Mouse (Mus musculus) layer of hippocampus, adult 9-11 months (tissue): ENCODE measurements around the gene Gna12.

Experiments
- DNase-seq: peaks from one replicate; pipeline ENCODE4 v3.0.0; 2022

The Gna12 gene

GRCm38 (mm10) chr5:140826796-140827195 is 3.4 kb downstream of the Gna12 start:
- DNase-seq, result no peak

GRCm38 (mm10) chr5:140826118-140826517 is 4.1 kb downstream of the Gna12 start:
- no peak for DNase-seq

- DNase-seq, result peak; percentile 72
These were observed 6.1 kb downstream of the Gna12 start for GRCm38 (mm10) chr5:140824126-140824525.

DNA sequence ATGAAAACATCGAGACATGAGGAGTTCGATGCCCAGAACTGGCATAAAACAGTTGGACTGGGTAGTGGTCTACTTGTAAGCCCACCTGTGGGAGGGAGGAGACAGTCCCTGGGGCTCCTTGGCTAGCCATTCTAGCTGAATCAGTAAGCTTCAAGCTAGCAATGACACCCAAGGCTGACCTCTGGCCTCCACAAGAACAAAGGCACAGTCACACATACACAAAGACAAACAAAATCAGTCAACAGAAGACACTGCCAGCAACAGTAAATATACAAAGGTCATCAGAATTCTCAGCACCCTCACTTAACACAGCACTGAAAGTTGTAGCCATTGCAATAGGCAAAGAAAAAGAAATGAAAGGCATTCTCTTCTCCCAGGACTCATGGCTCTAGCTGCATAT is 6.8 kb downstream of the Gna12 start:
- no peak for DNase-seq

GRCm38 (mm10) chr5:140821951-140822350 is 8.3 kb downstream of the Gna12 start:
- no peak for DNase-seq

GRCm38 (mm10) chr5:140820539-140820938 is 9.7 kb downstream of the Gna12 start:
- DNase-seq, result no peak

GRCm38 (mm10) chr5:140819594-140819993 is 10.6 kb downstream of the Gna12 start:
- no peak for DNase-seq

DNA sequence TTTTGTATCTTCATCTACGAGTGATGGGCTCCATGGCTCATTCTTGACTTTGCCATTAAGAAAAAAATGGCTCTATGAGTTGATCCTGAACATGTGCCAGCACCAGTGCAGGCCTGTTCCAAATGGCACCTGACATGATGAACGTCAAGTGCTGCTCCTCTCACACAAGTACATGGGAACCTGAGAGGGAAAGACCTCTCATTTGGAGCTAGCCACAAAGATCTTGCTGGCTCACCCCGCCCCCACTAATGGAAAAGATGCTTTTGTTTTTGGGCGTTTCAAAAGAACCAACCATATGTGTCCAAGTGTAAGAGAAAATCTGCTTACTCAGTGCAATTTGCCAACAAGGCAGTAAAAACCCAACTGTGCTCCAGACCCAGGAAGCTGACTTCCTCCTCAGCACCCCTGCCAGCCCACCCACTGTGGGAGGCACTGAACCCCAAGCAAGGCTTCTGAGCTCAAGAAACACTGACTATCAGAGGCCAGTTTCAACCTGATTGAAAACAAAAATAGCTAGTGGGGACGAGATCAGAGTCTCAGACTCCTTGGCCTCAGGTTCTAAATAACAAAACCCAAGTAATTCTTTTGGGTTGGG is 11.7 kb downstream of the Gna12 start:
- no peak for DNase-seq

DNA sequence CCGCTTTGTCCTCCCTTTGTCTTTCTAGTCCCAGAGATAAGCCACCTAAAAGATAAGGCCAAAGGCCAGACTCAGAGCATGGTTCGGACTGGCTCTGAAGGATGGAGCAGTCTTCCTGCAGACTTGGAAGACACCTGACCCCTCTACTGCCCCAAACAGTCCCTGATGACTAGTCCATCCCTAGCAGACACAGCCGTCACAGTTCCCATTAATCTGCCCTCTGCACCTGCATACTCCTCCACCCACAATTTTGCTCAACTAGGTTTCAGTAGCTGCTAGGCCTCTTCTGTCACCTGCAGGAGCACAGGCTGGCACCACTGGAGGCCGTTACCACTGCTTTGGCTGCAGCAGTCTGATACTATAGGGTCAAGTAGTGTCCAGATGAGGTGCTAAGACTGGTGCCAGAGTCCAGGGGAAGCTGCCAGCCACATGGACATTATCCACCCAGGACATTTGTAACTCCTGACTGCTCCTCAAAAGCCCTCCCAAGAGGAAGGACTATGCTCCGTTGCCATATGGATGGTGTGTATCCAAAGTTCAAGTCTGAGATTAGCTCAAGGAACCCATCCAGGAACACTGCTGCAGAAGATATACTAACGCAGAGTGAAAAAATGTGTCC is 13.2 kb downstream of the Gna12 start:
- no peak for DNase-seq

DNA sequence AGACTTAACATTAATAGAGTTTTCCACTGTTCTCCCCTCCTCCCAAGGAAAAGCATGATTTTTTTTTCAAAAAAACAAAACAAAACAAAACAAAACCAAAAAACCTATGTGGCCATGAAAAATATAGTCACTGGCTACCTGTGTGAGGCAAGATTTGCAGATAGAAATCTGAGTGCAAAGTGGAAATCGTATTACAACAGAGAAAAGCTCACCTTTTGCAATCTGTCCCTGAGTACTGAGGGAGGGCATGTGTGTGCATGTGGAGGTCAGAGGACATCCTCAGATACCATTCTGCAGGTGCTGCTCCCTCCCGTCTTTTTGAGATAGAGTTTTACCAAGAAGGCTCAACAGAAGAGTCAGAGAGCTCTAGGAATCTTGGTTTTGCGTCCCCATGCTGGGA is 14.2 kb downstream of the Gna12 start:
- DNase-seq, result no peak

DNA sequence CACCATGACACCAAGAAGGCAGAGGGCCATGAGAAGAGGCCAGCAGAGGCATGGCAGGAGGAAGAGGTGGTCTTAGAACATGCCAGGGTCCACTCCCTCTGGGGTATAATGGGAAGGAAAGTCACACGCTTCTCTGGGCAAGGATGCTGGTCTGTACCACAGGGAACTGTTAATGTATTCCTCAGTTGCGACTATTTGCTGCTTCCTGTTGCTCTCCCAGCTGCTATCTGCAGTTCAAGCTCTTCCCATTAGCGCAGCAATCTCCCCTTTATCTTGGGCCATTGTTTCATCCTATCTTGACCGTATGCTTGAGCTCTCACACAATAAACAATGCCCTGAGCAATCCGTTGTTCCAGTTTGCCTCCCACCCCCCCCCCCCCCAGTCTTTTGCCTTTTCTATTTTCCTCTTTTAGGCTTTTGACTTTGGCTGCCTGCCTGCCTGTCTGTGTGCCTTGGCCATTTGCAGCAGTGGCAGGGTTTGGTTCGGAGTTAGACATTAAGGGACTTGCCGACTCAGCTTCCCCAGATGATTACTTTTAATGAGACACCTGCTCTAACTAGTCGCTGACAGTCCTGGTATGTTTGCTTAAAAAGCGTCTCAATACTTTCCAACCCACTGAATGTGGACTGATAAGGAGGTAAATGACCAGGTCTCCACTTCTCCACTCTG is 15.0 kb downstream of the Gna12 start:
- DNase-seq, result no peak

DNA sequence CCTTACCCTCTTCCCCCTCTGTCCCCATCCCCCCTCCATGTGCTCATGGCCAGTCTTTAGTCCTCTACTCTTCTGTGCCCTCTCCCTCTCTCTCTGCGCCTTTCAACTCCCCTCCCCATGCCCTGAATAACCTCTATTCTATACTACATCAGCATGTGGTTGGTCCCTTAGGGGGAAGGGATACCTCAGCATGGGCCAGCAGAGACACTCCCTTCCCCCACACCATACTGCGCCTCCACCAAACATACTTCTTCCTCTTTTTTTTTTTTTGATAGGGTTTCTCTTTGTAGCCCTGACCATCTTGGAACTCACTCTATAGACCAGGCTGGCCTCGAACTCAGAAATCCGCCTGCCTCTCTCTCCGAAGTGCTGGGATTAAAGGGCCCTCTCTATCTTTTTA is 15.8 kb downstream of the Gna12 start:
- peak; percentile 66 for DNase-seq

GRCm38 (mm10) chr5:140812699-140813098 is 17.5 kb downstream of the Gna12 start:
- DNase-seq, result no peak

GRCm38 (mm10) chr5:140812063-140812462 is 18.2 kb downstream of the Gna12 start:
- no peak for DNase-seq

DNA sequence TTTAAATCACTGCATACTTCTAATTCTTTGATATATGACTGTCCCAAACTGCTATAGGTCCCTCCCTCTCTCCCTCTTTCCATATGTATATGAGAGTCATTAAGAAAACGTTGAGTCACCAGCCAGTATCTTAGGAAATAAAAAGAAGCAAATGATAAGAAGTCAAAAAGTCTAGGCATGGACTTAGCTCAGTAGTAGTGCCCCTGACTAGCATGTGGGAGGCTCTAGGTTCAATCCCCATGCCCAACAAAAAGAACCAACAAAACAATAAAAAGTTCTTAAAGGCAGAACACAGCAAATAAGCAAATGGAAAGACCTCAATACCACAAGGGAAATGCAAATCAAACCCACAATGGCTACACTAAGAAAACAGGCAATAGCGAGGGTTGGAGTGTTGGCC is 18.8 kb downstream of the Gna12 start:
- DNase-seq, result no peak

- DNase-seq, result no peak
These were observed 23.3 kb downstream of the Gna12 start for GRCm38 (mm10) chr5:140806939-140807338.

GRCm38 (mm10) chr5:140806252-140806651 is 24.0 kb downstream of the Gna12 start:
- no peak for DNase-seq

DNA sequence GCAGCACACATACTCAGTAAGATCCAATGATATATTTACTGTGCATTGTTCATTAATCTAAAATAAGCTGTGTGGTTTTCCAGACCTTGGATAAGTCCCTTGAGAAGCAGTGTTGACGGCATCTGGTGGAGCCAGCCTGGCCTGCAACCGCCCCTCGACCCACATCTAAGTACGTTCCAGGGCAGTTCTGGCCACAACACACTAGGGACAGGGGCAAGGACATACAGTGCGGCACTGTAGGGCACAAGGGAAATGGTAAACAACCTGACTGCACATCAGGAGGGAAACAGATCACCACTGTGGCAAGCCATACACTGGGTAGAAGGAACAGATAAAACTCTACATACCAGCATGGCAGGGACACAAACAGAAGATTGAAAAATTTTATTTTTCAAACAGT is 28.4 kb downstream of the Gna12 start:
- no peak for DNase-seq

DNA sequence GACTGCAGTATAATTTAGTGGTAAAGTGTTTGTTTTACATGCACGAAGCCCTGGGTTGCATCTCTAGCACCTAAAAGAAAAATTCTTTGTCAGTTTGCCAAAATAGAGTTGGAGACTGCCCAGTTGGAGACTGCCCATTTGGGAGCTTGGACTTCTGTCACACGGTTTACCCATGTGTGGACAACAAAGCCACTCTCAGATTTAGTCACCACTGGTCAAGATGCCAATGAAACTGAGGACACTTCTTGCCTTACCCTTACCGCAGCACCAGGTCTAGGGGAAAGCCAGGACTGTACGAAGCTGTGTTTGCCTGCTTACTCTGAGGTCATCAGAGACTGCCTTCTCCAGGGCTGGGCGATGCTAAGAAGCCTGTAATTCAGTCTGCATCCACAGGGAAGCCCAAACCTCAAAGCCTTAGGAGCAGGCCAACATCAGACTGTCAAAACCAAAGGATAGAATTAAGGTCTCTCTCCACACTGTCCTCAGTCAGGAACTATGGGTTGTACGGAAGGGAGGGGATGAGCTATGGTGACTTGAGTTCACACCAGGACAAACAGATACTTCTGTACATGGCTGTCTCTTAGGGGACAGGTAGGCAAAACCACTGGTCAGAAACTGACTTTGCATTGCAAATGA is 29.8 kb downstream of the Gna12 start:
- DNase-seq, result no peak

DNA sequence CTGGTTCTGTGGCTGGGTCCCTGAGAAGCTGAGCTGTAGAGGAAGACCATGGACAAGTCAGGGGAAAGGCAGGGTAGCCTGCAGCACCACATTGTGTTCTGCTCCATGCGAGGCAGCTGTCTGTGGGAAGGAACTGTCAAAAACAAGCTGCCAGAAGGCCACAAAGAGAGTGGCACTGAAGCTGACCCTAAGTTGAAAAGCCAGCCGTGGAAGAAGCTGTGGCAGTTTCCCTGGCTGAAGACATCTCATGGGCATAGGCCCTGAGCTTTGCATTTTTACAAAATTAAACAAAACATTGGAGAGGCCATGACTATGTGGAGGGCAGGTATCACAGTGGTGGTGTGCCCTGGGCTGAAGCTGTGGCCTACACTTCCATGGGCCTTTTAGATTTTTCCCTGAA is 31.0 kb downstream of the Gna12 start:
- DNase-seq, result no peak

DNA sequence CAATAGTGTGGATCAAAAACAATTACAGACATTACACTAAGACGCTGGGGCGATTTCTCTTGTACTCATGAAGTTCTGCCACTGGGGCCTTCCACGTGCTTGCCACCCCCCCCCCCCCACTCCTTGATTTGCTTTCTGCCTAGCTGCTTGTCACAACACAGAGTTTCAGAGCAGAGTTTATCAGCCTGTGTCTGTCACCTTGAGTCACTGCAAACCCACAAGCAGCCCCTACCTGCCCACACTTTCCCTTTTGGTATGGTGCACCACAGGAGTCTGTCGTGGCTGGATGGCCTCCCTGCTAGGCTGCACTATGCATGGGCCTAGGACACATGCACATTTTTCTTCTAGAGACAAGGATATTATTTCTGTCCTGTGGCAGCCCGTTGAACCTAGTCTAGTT is 31.5 kb downstream of the Gna12 start:
- DNase-seq, result no peak

DNA sequence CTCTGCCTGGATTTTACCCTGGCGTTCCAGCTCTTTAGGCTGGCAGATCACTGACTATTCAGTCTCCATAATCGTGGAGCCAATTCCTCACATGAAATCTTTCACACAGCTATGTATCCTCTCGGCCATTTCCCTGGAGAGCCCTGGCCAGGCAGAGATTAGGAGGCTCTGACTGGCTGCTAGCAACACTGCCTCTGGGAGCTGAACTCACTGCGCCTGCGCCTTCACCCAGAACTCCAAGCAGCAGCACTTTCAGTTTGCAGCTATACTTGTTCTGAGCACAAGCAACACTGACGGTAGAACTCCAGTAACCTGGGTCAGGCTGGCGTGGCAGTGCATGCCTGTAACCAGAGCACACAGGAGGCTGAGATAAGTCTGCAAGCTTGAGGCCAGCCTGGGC is 32.1 kb downstream of the Gna12 start:
- DNase-seq, result no peak

GRCm38 (mm10) chr5:140796051-140796450 is 34.2 kb downstream of the Gna12 start:
- DNase-seq, result no peak

DNA sequence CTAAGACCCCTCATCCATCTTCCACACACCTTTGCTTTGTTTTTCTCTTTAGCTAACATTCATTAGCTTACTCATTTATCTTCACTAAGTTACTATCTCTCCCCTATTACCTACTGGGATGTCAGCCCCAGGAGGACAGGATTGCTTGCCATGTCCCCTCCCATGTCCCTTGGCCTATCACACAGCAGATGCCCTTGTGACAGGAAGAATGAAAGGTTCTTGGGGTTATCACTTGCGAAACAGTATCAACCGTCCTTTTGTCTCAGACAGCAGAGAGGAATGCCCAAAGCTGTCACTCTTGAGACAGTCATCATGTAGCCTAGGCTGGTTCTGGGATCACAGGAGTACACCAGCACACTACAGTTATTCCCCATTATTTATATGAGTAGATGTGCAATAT is 35.1 kb downstream of the Gna12 start:
- no peak for DNase-seq
